Mouse (Mus musculus) forebrain, embryonic 11.5 days (tissue): ENCODE data around the gene Atxn10. TPM values are rescaled to one million over a fixed set of nuclear protein-coding genes. Genes with fewer than 3 reads are reported as not detected.

Experiments used
- ATAC-seq: fragments of 200-750 bp; cut with Nextera tagmentation; replicated peaks from 2 replicates; pipeline ENCODE4 v1.8.0; 2017; ENCODE audit warnings: moderate TSS enrichment; ENCODE audit not compliant: low FRiP score
- DNase-seq: peaks from one replicate; pipeline ENCODE4 v3.0.0-alpha.2; 2017; ENCODE audit warnings: low spot score
- H3K27ac ChIP-seq: fragments of 300-500 bp; sonication (generic); 2 replicates; pipeline ENCODE4 v1.5.1; 2014; ENCODE audit warnings: low read depth, low read length
- H3K27me3 ChIP-seq: fragments of 300-500 bp; sonication (generic); 2 replicates; pipeline ENCODE4 v1.6.1; 2014; ENCODE audit warnings: mild to moderate bottlenecking, low read length, mixed read lengths; ENCODE audit not compliant: control insufficient read depth, insufficient read depth
- H3K36me3 ChIP-seq: fragments of 300-500 bp; sonication (generic); 2 replicates; pipeline ENCODE4 v1.6.1; 2014; ENCODE audit warnings: mild to moderate bottlenecking, low read length, moderate library complexity, mixed read lengths; ENCODE audit not compliant: control insufficient read depth, insufficient read depth
- H3K4me1 ChIP-seq: fragments of 300-500 bp; sonication (generic); replicated peaks from 2 replicates; pipeline ENCODE4 v1.6.1; 2014; ENCODE audit warnings: low read length, mixed read lengths; ENCODE audit not compliant: control insufficient read depth, insufficient read depth
- H3K4me2 ChIP-seq: fragments of 300-500 bp; sonication (generic); 2 replicates; pipeline ENCODE4 v1.6.1; 2014; ENCODE audit warnings: low read depth, mild to moderate bottlenecking, low read length, moderate library complexity, mixed read lengths; ENCODE audit not compliant: severe bottlenecking
- H3K4me3 ChIP-seq: fragments of 300-500 bp; sonication (generic); 2 replicates; pipeline ENCODE4 v1.5.1; 2014; ENCODE audit warnings: low read depth, low read length
- H3K9ac ChIP-seq: fragments of 300-500 bp; sonication (generic); 2 replicates; pipeline ENCODE4 v1.6.1; 2014; ENCODE audit warnings: low read length
- H3K9me3 ChIP-seq: fragments of 300-500 bp; sonication (generic); 2 replicates; pipeline ENCODE4 v1.6.1; 2016; ENCODE audit warnings: low read length, mixed read lengths; ENCODE audit not compliant: control insufficient read depth
- WGBS: fragments of 180-500 bp; shearing (Covaris S2); extraction: QIAGEN DNeasy Blood & Tissue Kit; methylation state at CpG from one replicate; pipeline ENCODE4 v1.1.7; 2014; 5-methylcytosine and 5-hydroxymethylcytosine counted together
- polyA plus RNA-seq: library from polyadenylated mRNA; unstranded; fragments of >200 nt; fragmentation: Nextera tagmentation; extraction: Ambion mirVana; gene quantifications from 2 replicates; pipeline ENCODE4 v1.2.1, GENCODE M21; 2014

The Atxn10 gene
- polyA plus RNA-seq, 1 experiment from 2014 or later, result 406 TPM

DNA sequence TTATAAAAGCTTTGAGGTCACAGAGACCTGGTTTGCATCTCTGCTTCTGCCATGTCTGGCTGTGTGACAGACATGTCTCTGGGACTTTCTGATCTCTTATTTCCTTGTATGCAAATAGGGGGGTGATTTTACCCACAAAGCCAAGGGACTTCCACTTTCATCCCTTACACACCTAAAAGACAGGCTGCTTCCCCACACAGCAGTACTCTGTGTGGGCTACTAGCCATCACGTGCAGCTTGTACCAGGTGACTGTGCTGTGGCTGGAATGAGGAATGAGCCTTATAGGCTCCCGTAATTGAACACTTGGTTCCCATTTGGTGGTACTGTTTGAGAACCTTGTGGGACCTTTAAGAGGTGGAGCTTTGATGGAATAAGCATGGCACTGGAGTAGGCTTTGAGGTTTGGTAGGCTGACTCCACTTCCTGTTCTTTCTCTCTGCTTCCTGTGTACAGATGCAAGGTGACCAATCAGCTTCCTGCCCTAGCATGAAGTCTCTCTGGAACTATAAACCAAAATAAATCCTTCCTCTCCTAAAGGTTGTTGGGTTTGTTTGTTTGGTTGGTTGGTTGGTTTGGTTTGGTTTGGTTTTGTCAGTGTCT is 28.9 kb upstream of the Atxn10 start:
- no peak overlapping the region for H3K27ac ChIP-seq
- 91% methylated on average over 2 of the region's 2 CpGs for WGBS

DNA sequence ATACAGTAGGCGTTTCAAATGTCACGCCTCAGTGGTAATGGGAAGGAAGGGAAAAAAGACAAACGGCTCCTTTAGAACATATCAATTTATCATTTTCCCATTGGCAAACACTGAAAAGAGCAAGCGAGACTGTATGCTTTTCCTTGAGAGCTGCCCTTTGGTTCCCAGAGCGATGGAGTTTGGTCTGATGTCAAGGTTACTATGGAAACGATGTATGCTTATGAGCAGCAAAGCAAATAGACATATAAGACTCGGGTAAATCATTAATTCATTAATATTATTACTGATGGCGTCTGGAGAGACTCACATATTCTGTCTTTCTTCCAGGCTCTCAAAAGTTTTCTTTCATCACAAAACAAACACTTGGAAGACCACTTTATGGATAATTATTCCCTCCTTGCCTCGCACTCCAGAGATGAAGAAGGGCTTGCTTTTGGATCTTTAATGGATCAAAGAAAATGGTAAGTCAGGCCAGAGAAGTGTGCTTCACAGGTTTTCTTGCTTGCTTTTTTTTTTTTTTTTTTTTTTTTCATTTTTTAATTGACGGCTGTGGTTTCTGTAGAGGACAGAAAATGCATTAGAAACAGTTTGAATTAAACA is 24.9 kb upstream of the Atxn10 start:
- H3K4me2 ChIP-seq, result no peak overlapping the region
- H3K27me3 ChIP-seq, result no peaks in the 10 kb centered on the region
- H3K4me1 ChIP-seq, result peaks cover 5% of the 10 kb centered on the region; the same call in 1 of the 2 replicates
- no peak overlapping the region for H3K27ac ChIP-seq
- DNase-seq (no peak), ATAC-seq (no peak)
- no peaks in the 10 kb centered on the region; the same call in 1 of the 2 replicates for H3K9me3 ChIP-seq
- WGBS, result 78% methylated on average over 10 of the region's 10 CpGs
- no peak overlapping the region for H3K4me3 ChIP-seq
- H3K9ac ChIP-seq, result no peak overlapping the region
- no peaks in the 10 kb centered on the region for H3K36me3 ChIP-seq

More for the DNA sequence above, 28.9 kb upstream of the Atxn10 start:
- H3K4me2 ChIP-seq, result no peak overlapping the region
- DNase-seq (no peak), ATAC-seq (no peak)
- H3K4me3 ChIP-seq, result no peak overlapping the region
- H3K27me3 ChIP-seq, result no peaks in the 10 kb centered on the region
- H3K36me3 ChIP-seq, result no peaks in the 10 kb centered on the region
- no peak overlapping the region for H3K9ac ChIP-seq
- H3K9me3 ChIP-seq, result no peaks in the 10 kb centered on the region; the same call in 1 of the 2 replicates
- no peaks in the 10 kb centered on the region for H3K4me1 ChIP-seq

- no peaks in the 10 kb centered on the region for H3K9me3 ChIP-seq
- peaks cover 5% of the 10 kb centered on the region; the same call in 1 of the 2 replicates for H3K4me1 ChIP-seq
- DNase-seq (peak; percentile 88), ATAC-seq (peak; percentile 69)
- no peak overlapping the region for H3K4me3 ChIP-seq
- no peaks in the 10 kb centered on the region for H3K36me3 ChIP-seq
- no peak overlapping the region for H3K4me2 ChIP-seq
- 43% methylated on average over 11 of the region's 13 CpGs for WGBS
- H3K9ac ChIP-seq, result no peak overlapping the region; the same call in 1 of the 2 replicates
- no peak overlapping the region for H3K27ac ChIP-seq
- no peaks in the 10 kb centered on the region for H3K27me3 ChIP-seq
Measured at GRCm38 (mm10) chr15:85315378-85316025, 20.5 kb upstream of the Atxn10 start.

DNA sequence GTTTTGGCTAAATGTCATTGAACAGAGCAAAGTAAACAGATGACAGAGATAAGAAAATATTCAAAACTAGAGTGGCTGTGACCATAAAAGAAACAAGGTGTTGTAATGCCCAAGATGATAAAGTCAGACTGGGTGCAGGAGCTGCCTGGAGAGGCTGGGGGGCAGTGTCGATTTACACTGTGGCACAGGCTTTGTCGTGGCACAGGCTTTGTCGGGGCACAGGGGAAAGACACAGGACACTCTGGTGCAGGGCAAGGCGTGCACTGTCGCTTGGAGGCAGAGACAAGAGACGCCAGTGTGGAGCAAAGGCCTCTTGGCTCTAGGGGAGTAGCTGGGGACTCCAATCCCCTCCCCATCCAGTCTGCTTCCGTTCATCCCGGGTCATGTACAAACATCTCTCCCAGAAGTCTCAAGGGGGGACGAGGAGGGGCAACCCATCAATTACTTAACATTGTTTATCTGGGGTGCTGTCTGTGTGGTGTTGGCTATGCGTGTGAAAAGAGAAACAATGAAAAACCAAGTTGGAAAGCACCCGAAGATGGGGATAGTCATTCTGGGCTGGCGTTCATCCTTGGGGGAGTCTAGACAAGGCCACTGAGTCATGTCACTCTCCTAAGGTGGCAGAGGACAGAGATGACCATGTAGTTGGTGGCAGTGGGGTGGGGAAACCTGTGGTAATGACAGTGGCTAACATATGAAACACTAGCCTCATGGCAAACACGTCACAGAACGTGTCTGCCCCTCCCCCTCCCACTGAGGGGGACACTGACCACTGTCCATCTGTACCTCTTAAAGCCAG is 19.5 kb upstream of the Atxn10 start:
- Histone ChIP-seq H3K36me3 (no peaks in the 10 kb centered on the region), H3K4me1 (peaks cover 5% of the 10 kb centered on the region; the same call in 1 of the 2 replicates), H3K4me3 (no peak overlapping the region), H3K4me2 (no peak overlapping the region), H3K9me3 (no peaks in the 10 kb centered on the region), H3K9ac (peak overlapping the region; percentile 8; the same call in 1 of the 2 replicates), H3K27ac (no peak overlapping the region), H3K27me3 (no peaks in the 10 kb centered on the region)
- peak; percentile 49 for DNase-seq
- no peak for ATAC-seq
- WGBS, result 68% methylated on average over 14 of the region's 14 CpGs

DNA sequence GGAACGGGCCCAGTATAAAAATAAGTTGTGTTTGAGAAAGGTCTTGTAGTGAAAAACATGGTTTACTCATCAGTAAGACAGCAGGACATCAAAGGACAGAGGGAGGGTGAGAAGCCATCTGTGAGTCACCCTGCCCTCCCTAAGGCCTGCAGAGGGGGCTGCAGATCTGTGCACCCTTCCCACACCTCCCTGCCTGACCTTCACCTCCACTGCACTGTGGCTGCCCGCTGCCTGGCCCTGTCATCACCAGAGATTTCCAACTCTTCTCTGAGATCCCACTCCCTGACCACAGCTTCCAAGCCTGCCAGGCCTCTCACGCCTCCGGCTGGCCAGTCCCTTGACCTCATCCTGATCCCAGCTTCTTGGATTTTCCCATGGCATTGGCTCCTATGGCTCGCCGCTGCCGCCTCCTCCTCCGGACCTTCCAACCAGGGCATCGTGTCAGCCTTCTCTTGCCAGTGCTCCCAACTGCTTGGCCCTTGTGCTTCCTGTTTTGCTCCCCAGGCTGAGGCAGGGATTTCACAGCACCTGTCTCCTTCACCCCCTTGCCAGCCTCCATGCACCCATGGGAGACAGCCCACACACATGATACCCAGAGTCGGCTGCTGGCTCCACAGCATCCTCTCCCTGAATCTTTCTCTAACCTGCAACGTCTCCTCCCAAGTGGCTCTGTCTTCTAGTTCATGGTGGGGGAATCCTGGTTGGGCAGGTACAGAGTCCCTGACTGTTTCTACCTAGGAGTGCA is 15.9 kb upstream of the Atxn10 start:
- no peak for ATAC-seq

DNA sequence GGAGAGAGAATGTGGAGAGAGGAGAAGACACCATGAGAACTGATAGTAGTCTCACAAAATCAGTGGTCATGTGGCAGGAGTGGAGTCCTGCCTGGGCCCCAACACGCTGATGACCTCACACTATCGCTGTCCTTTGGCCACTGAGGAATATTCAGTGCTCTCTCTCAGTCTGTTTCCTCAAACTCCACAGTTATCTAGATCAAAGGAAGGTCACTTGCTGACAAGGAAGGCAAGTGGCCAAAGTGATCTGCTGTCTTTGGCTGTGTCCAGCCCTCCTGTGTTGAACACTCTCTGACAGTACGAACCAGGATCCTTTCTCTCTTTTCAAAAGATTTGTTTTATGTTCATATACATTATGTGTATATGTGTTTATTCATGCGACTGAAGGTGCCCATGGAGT is 12.8 kb upstream of the Atxn10 start:
- no peaks in the 10 kb centered on the region for H3K27me3 ChIP-seq
- H3K36me3 ChIP-seq, result no peaks in the 10 kb centered on the region
- H3K9me3 ChIP-seq, result no peaks in the 10 kb centered on the region
- ATAC-seq (no peak), DNase-seq (peak; percentile 27)
- no peak overlapping the region for H3K9ac ChIP-seq
- WGBS, result 86% methylated on average over 4 of the region's 4 CpGs
- H3K4me2 ChIP-seq, result no peak overlapping the region
- no peak overlapping the region for H3K4me3 ChIP-seq
- H3K4me1 ChIP-seq, result no peaks in the 10 kb centered on the region
- H3K27ac ChIP-seq, result no peak overlapping the region

More for the DNA sequence above, 15.9 kb upstream of the Atxn10 start:
- Histone ChIP-seq H3K4me3 (no peak overlapping the region), H3K9me3 (no peaks in the 10 kb centered on the region), H3K36me3 (no peaks in the 10 kb centered on the region), H3K4me2 (no peak overlapping the region), H3K27ac (no peak overlapping the region), H3K9ac (no peak overlapping the region), H3K27me3 (no peaks in the 10 kb centered on the region), H3K4me1 (peaks cover 3% of the 10 kb centered on the region; the same call in 1 of the 2 replicates)
- WGBS, result 84% methylated on average over 11 of the region's 11 CpGs
- DNase-seq, result peak; percentile 19

DNA sequence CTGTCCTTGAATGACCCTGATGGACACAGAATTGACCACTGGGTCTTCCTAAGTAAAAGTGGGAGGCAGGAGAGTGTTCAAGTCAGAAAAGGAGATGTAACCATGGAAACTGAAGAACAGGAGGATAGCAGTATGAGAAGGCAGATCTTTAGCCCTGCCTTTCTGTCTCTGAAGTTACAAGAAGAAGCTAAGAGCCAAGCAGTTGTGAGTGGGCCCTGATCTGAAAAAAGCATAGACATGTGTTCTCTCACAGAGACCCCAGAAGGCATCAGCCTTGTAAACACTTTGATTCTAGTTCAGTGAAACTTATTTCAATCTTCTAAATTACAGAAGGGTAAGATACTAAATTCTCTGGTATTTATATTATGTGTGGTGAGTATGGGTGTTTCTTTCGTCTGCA is 11.6 kb upstream of the Atxn10 start:
- Histone ChIP-seq H3K4me1 (no peaks in the 10 kb centered on the region), H3K27me3 (no peaks in the 10 kb centered on the region), H3K4me2 (no peak overlapping the region), H3K36me3 (no peaks in the 10 kb centered on the region), H3K27ac (no peak overlapping the region), H3K9me3 (no peaks in the 10 kb centered on the region), H3K9ac (no peak overlapping the region), H3K4me3 (no peak overlapping the region)
- WGBS, result 95% methylated on average over 1 of the region's 1 CpGs
- ATAC-seq (no peak), DNase-seq (no peak)

GRCm38 (mm10) chr15:85327808-85328207 is 8.2 kb upstream of the Atxn10 start:
- Histone ChIP-seq H3K27me3 (no peaks in the 10 kb centered on the region), H3K4me1 (no peaks in the 10 kb centered on the region), H3K4me2 (no peak overlapping the region), H3K9ac (no peak overlapping the region), H3K4me3 (no peak overlapping the region), H3K9me3 (no peaks in the 10 kb centered on the region), H3K27ac (no peak overlapping the region), H3K36me3 (no peaks in the 10 kb centered on the region)
- DNase-seq, result no peak
- ATAC-seq, result no peak
- 77% methylated on average over 11 of the region's 11 CpGs for WGBS
